8 mouse cellular contexts compared by ENCODE assay signal in the genomic region with DNA sequence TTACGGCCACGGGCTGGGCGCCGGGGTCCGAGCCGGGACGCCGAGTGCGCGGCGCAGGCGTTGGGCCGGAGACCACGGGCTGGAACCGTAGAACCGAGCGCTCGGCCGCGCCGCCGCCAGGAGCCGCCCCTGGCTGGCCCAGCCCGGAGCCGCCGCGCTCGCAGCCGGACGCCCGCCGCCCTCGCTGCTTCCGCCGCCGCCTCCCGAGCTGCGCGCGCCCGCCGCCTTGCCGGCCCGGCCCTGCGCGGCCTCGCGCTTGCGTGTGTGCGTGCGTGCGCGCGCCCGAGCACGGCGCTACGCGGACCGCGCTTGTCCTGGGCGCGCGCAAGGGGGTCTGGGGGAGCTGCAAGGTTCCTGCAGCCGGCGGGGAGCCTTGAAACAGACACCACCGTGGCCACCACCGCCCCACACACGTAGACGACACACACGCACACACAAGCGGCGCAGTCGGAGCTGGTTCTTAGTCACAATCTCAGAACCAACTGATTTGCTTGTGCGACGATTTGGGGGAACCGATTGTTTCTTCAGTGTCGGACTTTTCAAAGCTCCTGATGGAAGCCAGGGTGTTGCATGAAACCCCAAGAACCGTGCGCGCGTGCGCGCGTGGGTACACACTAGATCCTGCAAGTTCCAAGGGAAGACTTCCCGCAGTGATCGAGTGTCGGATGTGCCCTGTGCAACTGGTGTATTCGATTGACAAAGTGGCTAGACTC. TPM values are rescaled to one million over a fixed set of nuclear protein-coding genes. Genes with fewer than 3 reads are reported as not detected.
DNase-seq lines count a peak whose midpoint lies in the region; ATAC-seq and TF ChIP-seq lines count a peak whose summit lies in the region.

TSS of gene Smurf1 (minus strand) at position 209 of the 713 bp plus-strand sequence.

- peaks cover 0 to 10% of the 10 kb centered on the region in 2 experiments; a peak in 3 of 4 replicates for H3K4me1 ChIP-seq in MEL (ENCODE audit: control insufficient read depth in 1 of 2, insufficient read depth in 2 of 2, low read length in 2 of 2)
- peaks cover 28% of the 10 kb centered on the region for H3K4me1 ChIP-seq in hindbrain, embryonic 10.5 days (replicated peaks)
- H3K4me1 ChIP-seq in lung, postnatal 0 days (ENCODE audit: insufficient read depth, low read depth, low read length) = peaks cover 3% of the 10 kb centered on the region

- peak within 1 kb of the TSS; percentile 84 for H3K9ac ChIP-seq in MEL (ENCODE audit: control insufficient read depth, low read depth, low read length, poor library complexity, severe bottlenecking)
- H3K9ac ChIP-seq in lung, postnatal 0 days (replicated peaks; ENCODE audit: low read depth) = peak within 1 kb of the TSS; percentile 84

- H3K27ac ChIP-seq in MEL (ENCODE audit: control insufficient read depth, low read depth, low read length) = no peak within 1 kb of the TSS
- peak within 1 kb of the TSS; percentile 93 for H3K27ac ChIP-seq in hindbrain, embryonic 10.5 days
- H3K27ac ChIP-seq in lung, postnatal 0 days (ENCODE audit: low read length) = peak within 1 kb of the TSS; percentile 99

- no peaks in the 10 kb centered on the region for H3K9me3 ChIP-seq in MEL (replicated peaks; ENCODE audit: insufficient read depth, low read length)
- no peaks in the 10 kb centered on the region for H3K9me3 ChIP-seq in hindbrain, embryonic 10.5 days
- no peaks in the 10 kb centered on the region for H3K9me3 ChIP-seq in lung, postnatal 0 days (ENCODE audit: low read length)

- peaks cover 6% of the 10 kb centered on the region in 2 experiments for H3K27me3 ChIP-seq in MEL (ENCODE audit: control insufficient read depth in 1 of 2, insufficient read depth in 2 of 2, low read length in 2 of 2)
- peaks cover 18% of the 10 kb centered on the region for H3K27me3 ChIP-seq in hindbrain, embryonic 10.5 days (ENCODE audit: insufficient read depth, poor library complexity, severe bottlenecking)
- H3K27me3 ChIP-seq in lung, postnatal 0 days (replicated peaks; ENCODE audit: insufficient read depth, low read length) = no peaks in the 10 kb centered on the region

- peak; percentile 91 for DNase-seq in MEL (ENCODE audit: low read depth, low spot score)
- DNase-seq in cerebellum, adult 18-20 months = peak; percentile 77 to 93
- peak; percentile 63 to 82 for DNase-seq in frontal cortex, adult 2 months (ENCODE audit: extremely low spot score in 1 of 2, low spot score in 1 of 2)
- DNase-seq in hindbrain, embryonic 10.5 days (ENCODE audit: low spot score) = peak; percentile 90
- DNase-seq in layer of hippocampus, postnatal 10 days (ENCODE audit: low spot score in 2 of 2) = peak; percentile 84 to 88
- DNase-seq in lung, postnatal 0 days (ENCODE audit: low spot score) = peak; percentile 94
- DNase-seq in ovary, postnatal 10 days (ENCODE audit: low spot score) = peak; percentile 68
- peak; percentile 95 for DNase-seq in thymus, postnatal 0 days (ENCODE audit: low spot score)

- ATAC-seq in lung, postnatal 0 days = peak; percentile 82

- peak; percentile 42 to 53; a peak in 2 of 4 replicates for TF ChIP-seq POLR2A in MEL (IDR thresholded peaks at IDR 0.05; ENCODE audit: control insufficient read depth in 1 of 2, insufficient read depth in 1 of 2, low read depth in 1 of 2, low read length in 2 of 2, poor library complexity in 1 of 2)

- TF ChIP-seq RAD21 in MEL (IDR thresholded peaks at IDR 0.05; ENCODE audit: low read depth, low read length) = no peak

- TF ChIP-seq EP300 in MEL (IDR thresholded peaks at IDR 0.05; ENCODE audit: low read depth in 1 of 2, low read length in 2 of 2) = no peak
- no peak for TF ChIP-seq EP300 in lung, postnatal 0 days (IDR thresholded peaks at IDR 0.05)

- peak within 1 kb of the TSS; percentile 73 to 75 for H3K4me3 ChIP-seq in MEL (ENCODE audit: control insufficient read depth in 1 of 2, insufficient read depth in 1 of 2, low read depth in 2 of 2, low read length in 2 of 2)
- peak within 1 kb of the TSS; percentile 86 for H3K4me3 ChIP-seq in hindbrain, embryonic 10.5 days
- peak within 1 kb of the TSS; percentile 97 for H3K4me3 ChIP-seq in lung, postnatal 0 days (ENCODE audit: low read depth, low read length)

- 1% methylated on average over 89 of the region's 89 CpGs for WGBS in hindbrain, embryonic 10.5 days
- WGBS in lung, postnatal 0 days = under 1% methylated on average over 69 of the region's 89 CpGs

- H3K36me3 ChIP-seq in MEL (ENCODE audit: control insufficient read depth in 1 of 2, insufficient read depth in 2 of 2, low read length in 2 of 2) = no peaks in the 10 kb centered on the region; a peak in 1 of 4 replicates
- H3K36me3 ChIP-seq in hindbrain, embryonic 10.5 days = no peaks in the 10 kb centered on the region
- no peaks in the 10 kb centered on the region for H3K36me3 ChIP-seq in lung, postnatal 0 days (ENCODE audit: insufficient read depth, low read length)

- no peak for TF ChIP-seq CTCF in MEL (IDR thresholded peaks at IDR 0.05 in 2 of 3, conservative IDR thresholded peaks at IDR 0.05 in 1 of 3; ENCODE audit: control insufficient read depth in 1 of 3, insufficient read depth in 1 of 3, low read depth in 2 of 3, low read length in 3 of 3, poor library complexity in 1 of 3, severe bottlenecking in 1 of 3)
- no peak for TF ChIP-seq CTCF in lung, postnatal 0 days (IDR thresholded peaks at IDR 0.05)

- H3K4me2 ChIP-seq in lung, postnatal 0 days (replicated peaks; ENCODE audit: low read depth, low read length) = peak within 1 kb of the TSS; percentile 66

- no peaks in the 10 kb centered on the region; the same call in 1 of the 2 replicates for H3K79me2 ChIP-seq in MEL (ENCODE audit: control insufficient read depth, insufficient read depth, low read length, poor library complexity)

TF ChIP-seq in MEL, 35 proteins besides CTCF, POLR2A, EP300 and RAD21:
- TF ChIP-seq ZC3H11A (IDR thresholded peaks at IDR 0.05; ENCODE audit: low read depth, low read length) (no peak), MAFK (IDR thresholded peaks at IDR 0.05; ENCODE audit: borderline replicate concordance, low read depth, low read length) (no peak), NRF1 (IDR thresholded peaks at IDR 0.05; ENCODE audit: insufficient read depth, low read depth, low read length, poor library complexity, severe bottlenecking) (peak; percentile 59; the same call in 1 of the 2 replicates), ZKSCAN1 (IDR thresholded peaks at IDR 0.05; ENCODE audit: low read depth, low read length) (no peak), KAT2A (conservative IDR thresholded peaks at IDR 0.05; ENCODE audit: low read depth, low read length) (no peak), SMC3 (IDR thresholded peaks at IDR 0.05; ENCODE audit: low read depth, low read length) (no peak), RCOR1 (IDR thresholded peaks at IDR 0.05; ENCODE audit: low read depth, low read length) (peak; percentile 43; the same call in 1 of the 2 replicates)

RNA-seq across cellular contexts. Expression of gene Smurf1, which starts in this region (rescaled TPM):
- total RNA-seq in MEL (2012; rRNA removed) = 3.9 and 4.0 TPM in 2 replicates
- polyA plus RNA-seq in MEL (2012; ENCODE audit: insufficient read depth in 1 of 2, insufficient read length in 2 of 2, low read depth in 1 of 2, low replicate concordance in 2 of 2, missing spikeins in 1 of 2) = 10 to 100 TPM in 1 of 2 experiments, not detected in 1; 10.6 TPM
- 25.6 and 28.2 TPM in 2 replicates for polyA plus RNA-seq in frontal cortex, adult 2 months (2012; rRNA removed)
- polyA plus RNA-seq in hindbrain, embryonic 10.5 days (2016; fragmentation: Nextera tagmentation; extraction: Ambion mirVana) = 14.7 and 17.5 TPM in 2 replicates
- total RNA-seq in layer of hippocampus, postnatal 10 days (2021) = 10 to 100 TPM; 41.9 to 42.3 TPM
- 12.5 and 13.2 TPM in 2 replicates for polyA plus RNA-seq in lung, postnatal 0 days (2015; fragmentation: Nextera tagmentation; extraction: Ambion mirVana)
- 7.7 and 10.0 TPM in 2 replicates for polyA plus RNA-seq in thymus, postnatal 0 days (2015; fragmentation: Nextera tagmentation; extraction: Ambion mirVana)
